Mouse (Mus musculus) forebrain, embryonic 13.5 days (tissue): ENCODE measurements at regions not wholly inside any gene's neighbourhood (a gene's known extent, or its start where the extent isn't known, plus 50 kb on each side); places are given as distances from the start of the nearest gene placed in this dataset.

Experiments
- ATAC-seq: fragments of 200-750 bp; cut with Nextera tagmentation; 2 replicates; pipeline ENCODE4 v1.8.0; 2017
- H3K27ac ChIP-seq: fragments of 300-500 bp; sonication (generic); 2 replicates; pipeline ENCODE4 v1.5.1; 2015; ENCODE audit warnings: inconsistent platforms, mild to moderate bottlenecking, moderate library complexity
- H3K27me3 ChIP-seq: fragments of 300-500 bp; sonication (generic); 2 replicates; pipeline ENCODE4 v1.6.1; 2015; ENCODE audit warnings: mild to moderate bottlenecking, inconsistent platforms
- H3K36me3 ChIP-seq: fragments of 300-500 bp; sonication (generic); 2 replicates; pipeline ENCODE4 v1.6.1; 2015; ENCODE audit warnings: mild to moderate bottlenecking, inconsistent platforms; ENCODE audit not compliant: poor library complexity, severe bottlenecking
- H3K4me1 ChIP-seq: fragments of 300-500 bp; sonication (generic); 2 replicates; pipeline ENCODE4 v1.6.1; 2015; ENCODE audit warnings: inconsistent platforms
- H3K4me2 ChIP-seq: fragments of 300-500 bp; sonication (generic); 2 replicates; pipeline ENCODE4 v1.6.1; 2015; ENCODE audit warnings: inconsistent platforms, mild to moderate bottlenecking, moderate library complexity
- H3K4me3 ChIP-seq: fragments of 300-500 bp; sonication (generic); 2 replicates; pipeline ENCODE4 v1.5.1; 2015; ENCODE audit warnings: mild to moderate bottlenecking, inconsistent platforms
- H3K9ac ChIP-seq: fragments of 300-500 bp; sonication (generic); 2 replicates; pipeline ENCODE4 v1.6.1; 2015; ENCODE audit warnings: mild to moderate bottlenecking, inconsistent platforms
- H3K9me3 ChIP-seq: fragments of 300-500 bp; sonication (generic); replicated peaks from 2 replicates; pipeline ENCODE4 v1.6.1; 2016; ENCODE audit warnings: inconsistent platforms
- WGBS: fragments of 180-500 bp; shearing (Covaris S2); methylation state at CpG from one replicate; pipeline ENCODE4 v1.1.7; 2015; 5-methylcytosine and 5-hydroxymethylcytosine counted together

GRCm38 (mm10) chr8:91952981-91953380 is 151.1 kb upstream of the Irx3 start:
- H3K27ac ChIP-seq: no peak overlapping the region
- H3K9me3 ChIP-seq: no peaks in the 10 kb centered on the region
- H3K4me1 ChIP-seq: no peaks in the 10 kb centered on the region; the same call in 1 of the 2 replicates
- peaks cover 4% of the 10 kb centered on the region for H3K27me3 ChIP-seq
- no peak overlapping the region for H3K4me3 ChIP-seq
- H3K4me2 ChIP-seq: no peak overlapping the region
- ATAC-seq: no peak
- WGBS: 85% methylated on average over 4 of the region's 4 CpGs
- H3K36me3 ChIP-seq: no peaks in the 10 kb centered on the region
- H3K9ac ChIP-seq: no peak overlapping the region

GRCm38 (mm10) chr8:91949110-91949509 is 147.2 kb upstream of the Irx3 start:
- Histone ChIP-seq H3K9ac (no peak overlapping the region), H3K4me2 (no peak overlapping the region), H3K9me3 (no peaks in the 10 kb centered on the region), H3K27ac (no peak overlapping the region), H3K27me3 (peaks cover 6% of the 10 kb centered on the region), H3K4me3 (no peak overlapping the region), H3K4me1 (no peaks in the 10 kb centered on the region; the same call in 1 of the 2 replicates), H3K36me3 (no peaks in the 10 kb centered on the region)
- no peak for ATAC-seq
- WGBS: 79% methylated on average over 9 of the region's 9 CpGs

GRCm38 (mm10) chr8:91948173-91948940 is 146.5 kb upstream of the Irx3 start:
- no peaks in the 10 kb centered on the region for H3K9me3 ChIP-seq
- peaks cover 9% of the 10 kb centered on the region for H3K27me3 ChIP-seq
- no peaks in the 10 kb centered on the region for H3K36me3 ChIP-seq
- no peak overlapping the region for H3K27ac ChIP-seq
- no peaks in the 10 kb centered on the region; the same call in 1 of the 2 replicates for H3K4me1 ChIP-seq
- no peak overlapping the region for H3K4me3 ChIP-seq
- no peak overlapping the region for H3K9ac ChIP-seq
- H3K4me2 ChIP-seq: no peak overlapping the region
- ATAC-seq: no peak
- WGBS: 51% methylated on average over 18 of the region's 18 CpGs

- 33% methylated on average over 5 of the region's 5 CpGs for WGBS
- Histone ChIP-seq H3K9ac (no peak overlapping the region), H3K27ac (no peak overlapping the region), H3K27me3 (peaks cover 8% of the 10 kb centered on the region), H3K4me2 (no peak overlapping the region), H3K4me1 (no peaks in the 10 kb centered on the region), H3K9me3 (no peaks in the 10 kb centered on the region), H3K4me3 (no peak overlapping the region), H3K36me3 (no peaks in the 10 kb centered on the region)
- no peak for ATAC-seq
Observed at GRCm38 (mm10) chr8:91941005-91941404, 139.1 kb upstream of the Irx3 start.

- 65% methylated on average over 2 of the region's 2 CpGs for WGBS
- no peak overlapping the region for H3K4me2 ChIP-seq
- no peak overlapping the region for H3K27ac ChIP-seq
- no peaks in the 10 kb centered on the region for H3K9me3 ChIP-seq
- no peak overlapping the region for H3K9ac ChIP-seq
- peaks cover 4% of the 10 kb centered on the region; the same call in 1 of the 2 replicates for H3K27me3 ChIP-seq
- no peak for ATAC-seq
- H3K4me1 ChIP-seq: no peaks in the 10 kb centered on the region
- H3K4me3 ChIP-seq: no peak overlapping the region
- H3K36me3 ChIP-seq: no peaks in the 10 kb centered on the region
Observed at GRCm38 (mm10) chr8:91937227-91937626, 135.4 kb upstream of the Irx3 start.

- no peak overlapping the region for H3K27ac ChIP-seq
Observed at GRCm38 (mm10) chr8:91930520-91930919, 128.7 kb upstream of the Irx3 start.

GRCm38 (mm10) chr8:91925968-91926524 is 124.2 kb upstream of the Irx3 start:
- WGBS: 86% methylated on average over 8 of the region's 8 CpGs
- Histone ChIP-seq H3K9me3 (no peaks in the 10 kb centered on the region), H3K27me3 (0 out of 2 replicates have a peak, but pooled peaks cover 9% of the 10 kb centered on the region), H3K4me2 (no peak overlapping the region), H3K4me1 (no peaks in the 10 kb centered on the region), H3K4me3 (no peak overlapping the region), H3K9ac (no peak overlapping the region), H3K36me3 (no peaks in the 10 kb centered on the region), H3K27ac (no peak overlapping the region)
- ATAC-seq: no peak

More at GRCm38 (mm10) chr8:91930520-91930919, 128.7 kb upstream of the Irx3 start:
- Histone ChIP-seq H3K9me3 (no peaks in the 10 kb centered on the region), H3K9ac (no peak overlapping the region), H3K36me3 (no peaks in the 10 kb centered on the region), H3K4me1 (no peaks in the 10 kb centered on the region), H3K27me3 (0 out of 2 replicates have a peak, but pooled peaks cover 12% of the 10 kb centered on the region), H3K4me2 (no peak overlapping the region), H3K4me3 (no peak overlapping the region)
- 69% methylated on average over 4 of the region's 4 CpGs for WGBS
- no peak for ATAC-seq

- 0 out of 2 replicates have a peak, but pooled peaks cover 4% of the 10 kb centered on the region for H3K27me3 ChIP-seq
- no peak for ATAC-seq
- no peak overlapping the region for H3K4me3 ChIP-seq
- H3K36me3 ChIP-seq: no peaks in the 10 kb centered on the region
- H3K27ac ChIP-seq: no peak overlapping the region
- H3K4me2 ChIP-seq: no peak overlapping the region
- H3K4me1 ChIP-seq: no peaks in the 10 kb centered on the region
- 90% methylated on average over 4 of the region's 4 CpGs for WGBS
- peaks cover 5% of the 10 kb centered on the region; the same call in 1 of the 2 replicates for H3K9me3 ChIP-seq
- H3K9ac ChIP-seq: no peak overlapping the region
Observed at GRCm38 (mm10) chr8:91924152-91924551, 122.3 kb upstream of the Irx3 start.

GRCm38 (mm10) chr8:91922211-91922874 is 120.5 kb upstream of the Irx3 start:
- Histone ChIP-seq H3K4me3 (no peak overlapping the region), H3K36me3 (no peaks in the 10 kb centered on the region), H3K27ac (no peak overlapping the region), H3K4me1 (no peaks in the 10 kb centered on the region), H3K9ac (no peak overlapping the region), H3K9me3 (peaks cover 5% of the 10 kb centered on the region; the same call in 1 of the 2 replicates), H3K27me3 (0 out of 2 replicates have a peak, but pooled peaks cover under 1% of the 10 kb centered on the region), H3K4me2 (no peak overlapping the region)
- no peak for ATAC-seq
- WGBS: 76% methylated on average over 3 of the region's 3 CpGs

- Histone ChIP-seq H3K36me3 (no peaks in the 10 kb centered on the region), H3K9me3 (peaks cover 5% of the 10 kb centered on the region; the same call in 1 of the 2 replicates), H3K4me2 (no peak overlapping the region), H3K4me1 (0 out of 2 replicates have a peak, but pooled peaks cover 2% of the 10 kb centered on the region), H3K27me3 (no peaks in the 10 kb centered on the region), H3K4me3 (no peak overlapping the region), H3K27ac (no peak overlapping the region), H3K9ac (no peak overlapping the region)
- 84% methylated on average over 5 of the region's 5 CpGs for WGBS
- ATAC-seq: no peak
Observed at GRCm38 (mm10) chr8:91917834-91918233, 116.0 kb upstream of the Irx3 start.

GRCm38 (mm10) chr8:91913971-91914370 is 112.1 kb upstream of the Irx3 start:
- no peak overlapping the region for H3K27ac ChIP-seq
- no peak overlapping the region for H3K4me3 ChIP-seq
- H3K9ac ChIP-seq: no peak overlapping the region
- 0 out of 2 replicates have a peak, but pooled peaks cover 12% of the 10 kb centered on the region for H3K4me1 ChIP-seq
- no peak overlapping the region for H3K4me2 ChIP-seq
- H3K9me3 ChIP-seq: no peaks in the 10 kb centered on the region
- 92% methylated on average over 5 of the region's 5 CpGs for WGBS
- no peak for ATAC-seq
- H3K36me3 ChIP-seq: no peaks in the 10 kb centered on the region
- 0 out of 2 replicates have a peak, but pooled peaks cover 2% of the 10 kb centered on the region for H3K27me3 ChIP-seq

- Histone ChIP-seq H3K27me3 (0 out of 2 replicates have a peak, but pooled peaks cover 5% of the 10 kb centered on the region), H3K9ac (no peak overlapping the region), H3K9me3 (no peaks in the 10 kb centered on the region), H3K4me2 (no peak overlapping the region), H3K36me3 (no peaks in the 10 kb centered on the region), H3K27ac (no peak overlapping the region), H3K4me3 (no peak overlapping the region), H3K4me1 (0 out of 2 replicates have a peak, but pooled peaks cover 12% of the 10 kb centered on the region)
- WGBS: 77% methylated on average over 6 of the region's 6 CpGs
- ATAC-seq: no peak
Observed at GRCm38 (mm10) chr8:91913121-91913520, 111.3 kb upstream of the Irx3 start.
